Mouse (Mus musculus) Muller cell, postnatal 12 days (primary cell): ENCODE results near the gene Apoa1.

Experiments
- DNase-seq: peaks from one replicate; pipeline ENCODE4 v3.0.0-alpha.2; 2015; ENCODE audit errors: inconsistent ontology term

Apoa1 gene

DNA sequence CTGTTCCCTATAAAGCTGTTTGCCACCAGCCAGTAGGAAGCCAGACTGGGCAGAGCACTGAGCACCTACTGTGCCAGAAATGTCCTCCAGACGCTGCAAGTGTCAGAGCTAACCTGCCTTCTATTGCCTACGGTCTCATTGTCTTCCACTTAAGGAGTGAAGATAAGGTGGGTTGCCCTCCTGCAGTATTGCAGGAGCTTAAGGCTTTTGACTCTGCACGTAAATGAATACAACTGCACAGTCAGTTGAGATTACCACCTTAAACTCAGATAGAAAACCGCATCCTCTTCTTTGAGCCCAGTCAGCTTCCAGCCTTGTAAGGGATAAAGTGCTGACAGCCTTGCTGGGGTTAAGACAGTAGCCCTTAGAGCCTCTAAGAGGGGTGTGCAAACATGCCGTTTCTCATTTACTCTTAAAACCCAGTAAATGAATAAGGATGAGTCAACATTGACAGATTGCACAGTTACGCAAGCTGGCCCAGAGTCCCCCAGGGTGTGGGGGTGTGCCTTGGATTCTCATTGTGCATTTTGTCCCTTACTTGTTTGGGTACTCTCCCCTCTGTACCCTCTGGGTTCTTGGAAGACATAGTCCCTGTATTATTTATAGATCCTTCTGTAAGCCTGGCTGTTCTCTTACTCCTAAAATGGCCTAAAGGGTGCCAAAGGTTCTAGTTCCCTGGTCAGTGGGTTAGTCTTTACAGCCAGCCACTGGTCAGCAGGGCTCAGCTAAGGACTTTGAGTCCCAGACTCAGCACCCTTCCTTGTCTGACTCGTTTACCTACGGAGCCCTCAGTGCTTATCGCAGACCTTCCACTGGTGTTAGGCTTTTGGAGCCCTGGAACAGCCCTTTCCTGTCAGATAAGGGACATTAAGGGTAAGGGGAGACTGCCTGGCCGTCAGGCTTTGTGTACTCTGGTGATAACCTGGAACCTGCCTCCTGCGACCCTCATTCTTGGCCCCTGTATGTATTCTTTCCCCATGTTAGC lies 12.8 kb upstream of the Apoa1 start:
- peak; percentile 12 for DNase-seq

DNA sequence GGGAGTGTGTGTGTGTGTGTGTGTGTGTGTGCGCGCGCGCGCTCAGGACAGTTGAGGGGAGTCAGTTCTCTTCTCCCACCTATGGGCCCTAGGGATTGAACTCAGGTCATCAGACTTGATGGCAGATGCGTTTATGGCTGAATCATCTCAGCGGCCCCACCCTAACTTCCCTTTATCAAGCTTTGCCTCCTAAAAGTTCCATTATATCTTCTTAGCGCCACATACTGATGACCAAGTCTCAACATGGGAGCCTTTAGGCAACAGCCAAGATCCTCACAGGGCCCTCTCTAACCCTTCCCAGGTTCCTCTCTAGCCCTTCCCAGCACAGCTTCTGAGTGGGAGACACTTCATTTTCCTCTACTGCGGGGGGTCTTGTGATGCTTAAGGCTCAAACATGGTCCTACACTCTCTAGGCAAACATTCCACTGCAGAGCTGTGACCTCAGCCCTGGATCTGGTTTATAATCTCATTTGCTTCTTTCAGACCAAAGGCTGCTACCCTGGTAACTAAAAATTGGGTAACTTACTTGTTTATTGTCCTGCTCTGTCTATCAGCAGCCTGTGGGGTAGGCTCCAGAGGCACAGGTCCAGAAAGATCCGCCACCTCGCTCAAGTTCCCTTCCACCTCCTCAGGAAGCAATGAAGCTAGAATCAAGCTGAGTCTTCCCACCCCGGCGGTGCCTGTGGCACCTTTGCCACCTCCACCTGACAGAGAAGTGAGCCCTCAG lies 11.5 kb upstream of the Apoa1 start:
- DNase-seq: no peak

DNA sequence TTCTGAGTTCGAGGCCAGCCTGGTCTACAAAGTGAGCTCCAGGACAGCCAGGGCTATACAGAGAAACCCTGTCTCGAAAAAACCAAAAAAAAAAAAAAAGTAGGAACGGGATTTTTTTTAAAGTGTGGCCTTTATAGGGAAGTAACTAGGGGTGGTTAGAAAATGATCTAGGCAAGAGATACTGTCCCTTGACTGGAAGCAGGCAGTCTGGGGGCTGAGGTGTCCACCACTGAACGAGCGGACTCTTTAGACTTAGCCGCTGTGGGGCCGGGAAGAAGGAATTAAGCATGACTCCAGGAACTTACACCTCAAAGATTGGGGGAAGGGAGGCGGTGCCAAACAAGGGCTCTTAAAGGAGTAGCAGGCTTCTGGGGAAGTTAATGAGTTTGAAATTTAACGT lies 10.2 kb upstream of the Apoa1 start:
- no peak for DNase-seq

DNA sequence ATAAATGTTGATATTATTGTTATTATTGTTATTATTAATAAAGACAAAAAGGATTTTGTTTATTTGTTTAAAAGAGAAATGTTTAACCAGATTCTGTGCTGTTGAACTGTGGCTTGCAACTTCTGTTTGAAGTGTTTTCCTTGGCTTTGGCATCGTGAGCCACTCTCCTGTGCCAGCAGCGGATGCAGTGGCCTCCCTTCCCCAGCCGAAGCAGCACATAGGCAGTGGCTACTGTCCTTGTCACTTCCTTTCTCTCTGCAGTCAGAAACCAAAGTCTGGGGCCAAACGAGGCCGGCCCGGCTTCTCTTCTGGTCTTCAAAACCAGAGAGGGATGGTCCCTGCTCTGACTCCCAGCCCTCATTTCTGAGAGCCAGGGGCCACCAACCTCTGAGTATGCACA lies 5.3 kb upstream of the Apoa1 start:
- no peak for DNase-seq

DNA sequence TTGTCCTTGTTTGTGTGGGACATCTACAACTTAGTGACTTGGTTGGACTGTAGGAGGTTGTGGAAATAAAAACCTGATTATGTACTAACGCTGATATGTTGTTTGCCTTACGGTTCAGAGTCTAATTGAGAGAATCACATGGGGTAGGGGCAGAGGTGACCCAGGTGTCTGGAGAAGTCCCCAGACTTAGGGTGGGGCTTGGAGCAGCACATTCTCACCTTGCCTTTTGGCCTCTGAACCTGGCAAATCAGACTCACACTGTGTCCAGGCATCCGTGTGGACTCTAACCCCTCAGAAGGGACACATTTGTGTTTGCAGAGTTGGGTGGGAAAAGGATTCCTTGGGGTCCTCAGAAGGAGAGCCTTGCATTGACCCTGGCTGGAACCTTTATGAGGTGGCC lies 4.3 kb upstream of the Apoa1 start:
- no peak for DNase-seq

DNA sequence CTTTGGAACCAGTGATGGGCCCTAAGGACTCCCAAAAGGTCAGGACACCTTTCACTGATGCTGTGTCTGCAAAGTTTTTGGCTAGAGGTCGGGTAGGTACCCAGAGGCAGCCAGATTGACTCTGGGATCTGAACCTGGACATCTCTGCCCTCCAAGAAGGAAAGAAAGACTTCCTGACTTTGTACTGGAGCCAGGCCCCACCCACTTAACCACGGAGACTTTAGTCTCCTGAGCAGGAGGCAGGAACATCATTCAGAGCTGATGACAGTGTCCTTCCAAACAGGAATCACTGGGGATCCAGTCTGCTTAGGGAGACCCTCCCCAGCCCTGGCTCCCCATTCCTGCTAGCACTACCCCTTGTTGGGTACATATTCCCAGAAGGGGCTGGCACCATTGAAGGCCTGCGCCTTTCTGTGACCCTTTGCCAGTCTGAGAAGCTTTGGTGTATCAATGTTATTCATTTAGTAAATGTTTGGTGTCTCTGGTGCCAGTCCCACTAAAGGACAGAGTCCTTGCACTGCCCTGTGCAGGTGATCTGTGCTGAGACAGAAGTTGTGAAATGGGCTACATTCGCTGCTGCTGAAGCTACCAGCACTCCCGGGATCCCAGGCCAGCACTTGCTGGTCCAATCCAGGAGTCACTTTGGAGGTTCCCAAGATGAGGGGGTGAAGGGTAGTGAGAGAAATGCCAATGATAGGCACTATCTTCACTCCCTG lies 3.3 kb upstream of the Apoa1 start:
- no peak for DNase-seq

DNA sequence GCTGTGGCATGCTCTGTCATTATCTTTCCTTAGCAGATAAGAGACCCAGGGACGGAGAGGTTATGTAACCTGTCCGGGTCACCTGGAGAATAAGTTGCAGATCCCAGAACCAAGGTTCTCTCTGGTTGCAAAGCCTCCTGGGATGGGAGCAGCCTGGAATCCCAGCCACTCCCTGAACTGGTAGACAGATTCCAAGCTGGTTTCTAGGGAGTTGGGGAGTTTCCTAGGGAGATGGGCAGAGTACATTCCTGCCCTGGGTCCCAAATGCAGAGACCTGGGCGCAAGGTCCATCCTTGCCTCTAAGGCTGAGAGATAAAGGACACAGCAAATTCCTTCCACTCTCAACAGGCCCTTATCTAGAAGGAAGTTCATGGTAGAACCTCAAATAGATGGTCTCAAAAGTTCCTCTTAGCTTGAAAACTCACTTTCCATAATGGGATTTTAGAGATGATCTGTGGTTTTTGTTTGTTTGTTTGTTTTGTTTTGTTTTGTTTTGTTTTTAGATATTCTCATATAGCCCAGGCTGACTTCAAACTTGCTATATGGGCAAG lies 1.2 kb upstream of the Apoa1 start:
- DNase-seq: no peak

DNA sequence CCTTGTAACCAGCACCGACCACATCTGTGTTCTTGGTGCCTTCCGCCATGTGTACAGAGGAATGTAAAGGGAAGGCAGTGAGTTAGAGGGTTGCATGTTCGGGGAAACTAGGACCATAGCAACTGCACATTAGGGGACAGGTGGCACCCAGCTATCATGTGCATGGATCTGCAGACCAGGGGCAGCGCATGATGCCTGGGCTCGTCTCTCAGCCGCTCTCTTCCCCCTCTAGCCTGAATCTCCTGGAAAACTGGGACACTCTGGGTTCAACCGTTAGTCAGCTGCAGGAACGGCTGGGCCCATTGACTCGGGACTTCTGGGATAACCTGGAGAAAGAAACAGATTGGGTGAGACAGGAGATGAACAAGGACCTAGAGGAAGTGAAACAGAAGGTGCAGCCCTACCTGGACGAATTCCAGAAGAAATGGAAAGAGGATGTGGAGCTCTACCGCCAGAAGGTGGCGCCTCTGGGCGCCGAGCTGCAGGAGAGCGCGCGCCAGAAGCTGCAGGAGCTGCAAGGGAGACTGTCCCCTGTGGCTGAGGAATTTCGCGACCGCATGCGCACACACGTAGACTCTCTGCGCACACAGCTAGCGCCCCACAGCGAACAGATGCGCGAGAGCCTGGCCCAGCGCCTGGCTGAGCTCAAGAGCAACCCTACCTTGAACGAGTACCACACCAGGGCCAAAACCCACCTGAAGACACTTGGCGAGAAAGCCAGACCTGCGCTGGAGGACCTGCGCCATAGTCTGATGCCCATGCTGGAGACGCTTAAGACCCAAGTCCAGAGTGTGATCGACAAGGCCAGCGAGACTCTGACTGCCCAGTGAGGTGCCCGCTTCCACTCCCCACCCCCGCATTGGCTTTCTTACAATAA lies 1.4 kb downstream of the Apoa1 start:
- peak; percentile 82 for DNase-seq

DNA sequence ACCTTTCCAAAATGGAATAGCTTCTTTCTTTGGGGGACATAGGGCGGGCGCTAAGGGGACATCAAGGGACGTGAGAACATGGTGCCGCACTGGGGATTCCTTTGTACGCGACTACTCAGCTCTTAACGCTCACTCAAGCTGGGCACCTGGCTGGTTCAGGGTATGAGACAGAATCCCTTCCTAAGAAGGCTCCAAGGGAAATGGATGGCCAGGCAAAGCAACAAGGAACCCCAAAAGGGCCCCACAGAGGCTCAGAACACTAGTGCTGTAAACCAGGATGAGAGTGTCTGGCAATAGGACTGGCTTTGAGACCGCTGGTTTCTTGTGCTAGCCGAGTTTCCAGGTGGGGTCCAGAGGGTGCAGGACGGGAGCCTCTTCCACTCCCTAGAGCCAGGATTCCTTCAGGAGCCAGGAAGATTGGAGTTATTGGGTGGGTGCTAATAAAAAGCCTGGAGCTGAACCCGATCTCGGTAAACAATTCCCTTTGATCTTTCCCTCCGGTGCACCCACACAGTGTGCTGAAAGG lies 2.1 kb downstream of the Apoa1 start:
- DNase-seq: no peak

DNA sequence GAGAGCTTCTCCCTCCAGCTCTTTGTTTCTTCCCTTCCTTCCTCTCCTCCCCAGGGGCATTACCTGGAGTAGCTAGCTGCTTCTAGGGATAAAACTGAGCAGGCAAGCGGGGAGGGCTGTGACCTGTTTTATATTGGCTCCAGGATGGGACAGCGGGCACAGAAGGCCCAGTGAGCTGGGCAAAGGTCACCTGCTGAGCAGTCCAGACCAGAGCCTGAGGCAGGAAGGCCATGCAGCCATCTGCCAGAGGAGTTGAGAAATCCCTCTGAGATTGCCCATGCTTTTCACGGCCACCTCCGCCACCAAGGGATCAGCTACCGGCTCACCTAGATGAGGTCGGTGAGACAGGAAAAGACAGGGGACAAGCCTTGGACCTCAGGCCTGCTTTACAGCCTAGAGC lies 6.8 kb downstream of the Apoa1 start:
- no peak for DNase-seq

DNA sequence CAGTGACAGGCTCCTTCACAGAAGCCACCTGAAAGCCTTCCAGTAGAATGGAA lies 7.0 kb downstream of the Apoa1 start, which contains the start of gene Apoc3:
Gene Apoc3 (minus strand): TSS at position 41 of the 53 bp plus-strand sequence.
- no peak for DNase-seq

DNA sequence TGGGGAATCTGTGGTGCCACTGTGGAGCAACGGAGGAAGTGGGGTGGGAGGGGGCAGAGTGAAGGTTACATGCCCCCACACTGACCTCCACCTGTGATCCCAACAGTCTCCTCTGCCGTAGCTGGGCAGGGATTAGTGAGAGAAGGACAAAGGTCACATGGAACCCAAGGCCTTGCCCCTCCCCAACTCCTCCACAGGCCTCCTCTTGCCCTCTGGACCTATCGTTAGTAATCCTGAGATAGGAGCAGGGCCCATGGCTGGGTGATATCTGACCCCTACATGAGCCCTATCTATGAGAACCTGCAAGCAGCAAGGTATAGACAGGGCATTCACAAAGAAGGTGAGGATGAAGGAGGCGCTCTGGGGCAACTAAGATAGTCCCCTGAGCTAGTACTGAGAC lies 7.3 kb downstream of the Apoa1 start:
- DNase-seq: no peak

DNA sequence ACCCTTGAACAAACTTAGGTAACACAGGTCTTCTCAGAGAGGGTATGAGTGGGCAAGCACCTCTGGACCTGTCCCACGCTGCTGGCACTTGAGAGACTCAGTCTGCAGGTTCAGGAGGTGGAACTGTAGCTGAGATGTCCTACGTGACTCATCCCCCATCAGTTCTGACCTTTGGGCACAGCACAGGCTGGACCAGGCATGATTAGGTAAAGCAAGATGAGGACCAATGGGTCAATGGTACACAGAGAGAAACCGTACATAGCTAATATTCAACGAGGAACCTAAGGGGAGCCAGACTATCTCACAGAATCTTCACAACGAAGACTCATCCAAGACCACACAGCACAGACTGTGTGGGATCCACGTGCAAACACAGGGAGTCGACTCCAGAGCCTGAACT lies 10.5 kb downstream of the Apoa1 start:
- no peak for DNase-seq

DNA sequence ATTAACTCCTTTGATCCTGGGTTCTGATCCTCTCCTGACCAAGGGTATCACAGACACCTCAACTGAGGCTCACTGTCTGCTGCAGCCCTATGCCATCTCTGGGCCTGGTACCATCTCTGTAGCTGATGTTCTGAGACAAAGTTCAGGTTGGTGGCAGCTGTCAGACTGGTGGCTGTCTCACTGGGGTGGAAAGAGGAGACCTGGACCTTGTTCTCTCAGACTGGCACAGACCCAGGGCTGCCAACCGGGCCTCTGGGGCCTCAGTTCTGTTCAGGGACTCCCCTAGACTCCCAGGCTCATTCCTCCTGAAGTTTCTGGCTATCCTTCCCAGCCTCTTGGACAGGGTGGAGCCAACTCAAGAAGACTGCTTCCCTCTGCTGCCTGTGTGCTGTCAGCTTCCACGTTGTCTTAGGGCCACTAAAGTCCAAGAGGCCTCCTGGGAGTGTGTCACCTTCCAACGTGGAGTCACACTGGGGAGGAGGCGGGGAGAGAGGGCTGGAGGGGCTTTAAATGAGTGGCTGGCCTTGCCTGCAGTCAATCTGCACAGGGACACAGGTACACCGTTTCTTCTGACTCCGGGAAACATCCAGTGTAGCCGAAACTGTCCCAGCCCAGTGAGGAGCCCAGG lies 12.3 kb downstream of the Apoa1 start, which contains the start of gene Apoa4:
Gene Apoa4 (plus strand): TSS at position 171 of the 628 bp plus-strand sequence.
- DNase-seq: no peak

DNA sequence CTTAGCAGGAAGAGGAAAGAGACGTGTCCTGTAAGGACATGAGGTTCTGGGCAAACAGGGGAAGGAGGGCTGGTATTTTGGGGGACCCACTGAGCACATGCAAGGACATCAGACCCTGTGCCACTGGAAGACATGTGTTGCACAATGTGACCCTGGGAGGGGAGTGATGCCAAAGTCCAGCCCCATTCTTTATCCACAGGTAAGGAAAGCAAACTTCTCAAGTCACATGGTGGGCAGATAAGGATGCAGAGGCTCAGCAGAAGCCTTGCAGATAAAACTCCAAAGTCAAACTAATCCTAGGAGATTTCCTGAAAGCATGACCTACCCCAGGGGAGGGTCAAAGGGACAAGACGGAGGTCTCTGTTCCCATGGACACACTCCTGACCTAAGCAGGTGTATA lies 13.4 kb downstream of the Apoa1 start:
- no peak for DNase-seq

DNA sequence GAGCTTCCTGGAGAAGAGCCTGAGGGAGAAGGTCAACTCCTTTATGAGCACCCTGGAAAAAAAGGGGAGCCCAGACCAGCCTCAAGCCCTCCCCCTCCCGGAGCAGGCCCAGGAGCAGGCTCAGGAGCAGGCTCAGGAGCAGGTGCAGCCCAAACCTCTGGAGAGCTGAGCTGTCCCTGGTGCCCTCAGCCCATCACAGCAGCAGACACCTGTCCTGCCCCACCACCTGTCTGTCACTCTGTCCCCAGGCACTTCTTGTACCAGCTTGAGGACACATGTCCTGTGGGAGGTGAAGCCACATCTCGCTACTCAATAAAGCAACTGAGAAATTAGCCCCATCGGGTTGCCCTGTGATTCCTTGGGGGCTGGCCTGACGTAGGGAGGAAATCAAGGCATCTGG lies 14.7 kb downstream of the Apoa1 start:
- DNase-seq: no peak

DNA sequence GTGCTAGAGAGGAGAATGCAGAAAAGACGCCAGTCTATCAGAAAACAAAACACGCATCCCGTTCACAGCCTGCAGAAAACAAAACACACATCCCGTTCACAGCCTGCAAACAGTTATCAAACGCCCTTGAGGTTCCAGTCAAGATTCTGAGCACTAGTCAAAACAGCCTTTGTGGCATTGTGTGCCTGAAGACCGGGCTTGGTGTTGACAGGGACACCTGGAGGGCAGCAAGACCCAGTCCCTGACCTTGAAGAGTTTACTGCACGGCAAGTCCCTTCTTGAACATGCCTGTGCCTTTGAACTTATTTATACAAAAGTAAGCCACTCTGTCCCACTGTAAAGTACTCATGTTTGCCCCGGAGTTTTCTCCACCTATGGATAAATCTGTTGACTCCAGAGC lies 15.2 kb downstream of the Apoa1 start:
- DNase-seq: no peak

DNA sequence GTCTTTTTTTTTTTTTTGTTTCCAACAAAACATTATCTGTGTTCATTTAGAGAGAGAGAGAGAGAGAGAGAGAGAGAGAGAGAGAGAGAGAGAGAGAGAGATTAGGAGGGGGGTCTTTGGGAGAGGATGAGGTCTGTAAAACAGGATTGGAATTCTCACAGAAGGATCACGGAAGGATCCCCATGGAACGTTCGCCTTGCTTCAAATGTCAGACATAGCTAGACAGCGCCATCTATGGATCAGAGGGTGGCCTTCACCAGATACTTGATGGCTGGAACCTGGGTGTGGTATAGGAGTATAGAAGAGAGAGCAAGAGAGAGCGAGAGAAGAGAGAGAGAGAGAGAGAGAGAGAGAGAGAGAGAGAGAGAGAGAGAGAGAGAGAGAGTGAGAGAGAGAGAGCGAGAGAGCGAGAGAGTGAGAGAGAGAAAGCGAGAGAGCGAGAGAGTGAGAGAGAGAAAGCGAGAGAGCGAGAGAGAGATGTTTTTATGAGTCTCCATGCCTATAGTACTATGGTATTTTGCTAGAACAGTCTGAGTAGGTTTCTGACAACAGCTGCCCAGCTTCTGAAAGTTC lies 18.5 kb downstream of the Apoa1 start:
- DNase-seq: peak; percentile 62

DNA sequence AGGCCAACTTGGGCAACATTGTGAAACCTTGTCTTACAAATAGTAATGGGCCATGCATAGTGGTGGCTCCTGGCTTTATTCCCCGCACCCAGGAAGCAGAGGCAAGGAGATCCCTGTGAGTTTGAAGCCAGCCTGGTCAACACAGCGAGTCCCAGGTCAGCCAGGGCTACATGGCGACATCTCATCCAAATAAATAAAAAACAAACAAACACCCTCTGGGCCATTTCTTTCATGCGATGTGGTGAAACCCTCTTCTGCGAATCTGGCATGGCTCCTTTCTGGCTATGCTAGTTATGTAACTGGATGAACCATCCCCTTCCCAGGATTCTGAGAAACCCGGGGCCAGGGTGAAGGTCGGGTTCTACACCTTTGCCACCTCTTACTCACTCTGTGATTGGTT lies 27.8 kb downstream of the Apoa1 start:
- no peak for DNase-seq

DNA sequence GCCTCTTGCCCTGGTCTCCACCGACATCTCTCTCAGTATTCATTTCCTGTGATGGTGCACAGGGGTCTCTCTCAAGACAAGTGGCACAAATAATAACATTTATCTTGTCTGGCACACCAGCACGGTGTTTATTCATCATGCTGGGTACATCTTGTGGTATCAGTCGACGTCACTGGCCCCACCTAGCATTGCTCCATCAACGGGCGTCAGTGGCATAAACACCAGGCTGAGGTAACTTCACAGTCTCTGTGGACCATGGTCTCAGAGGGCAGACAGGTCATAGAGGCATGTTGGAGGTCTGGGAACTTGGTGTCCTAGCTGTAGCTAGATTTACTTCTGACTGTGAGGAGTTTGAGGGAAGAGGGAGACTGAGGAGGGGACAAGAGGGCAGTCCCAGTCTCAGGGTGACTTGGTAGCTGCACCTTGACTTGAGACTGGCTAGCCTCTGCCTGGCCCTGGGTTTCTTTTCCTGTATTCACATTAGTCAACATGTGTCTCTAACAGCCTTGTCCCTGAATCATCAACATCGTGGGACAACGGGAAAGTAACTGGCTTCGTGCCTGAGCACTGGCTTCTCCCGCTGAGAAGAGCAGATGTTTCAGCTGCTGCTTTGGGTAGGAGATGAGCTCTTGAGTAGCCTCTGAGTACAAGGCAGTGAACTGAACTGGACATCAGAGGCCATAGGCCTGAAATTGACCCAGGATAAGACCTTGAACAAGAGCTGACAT lies 28.4 kb downstream of the Apoa1 start:
- DNase-seq: no peak
